ENCODE assay signal across 29 mouse cellular contexts in the genomic region with DNA sequence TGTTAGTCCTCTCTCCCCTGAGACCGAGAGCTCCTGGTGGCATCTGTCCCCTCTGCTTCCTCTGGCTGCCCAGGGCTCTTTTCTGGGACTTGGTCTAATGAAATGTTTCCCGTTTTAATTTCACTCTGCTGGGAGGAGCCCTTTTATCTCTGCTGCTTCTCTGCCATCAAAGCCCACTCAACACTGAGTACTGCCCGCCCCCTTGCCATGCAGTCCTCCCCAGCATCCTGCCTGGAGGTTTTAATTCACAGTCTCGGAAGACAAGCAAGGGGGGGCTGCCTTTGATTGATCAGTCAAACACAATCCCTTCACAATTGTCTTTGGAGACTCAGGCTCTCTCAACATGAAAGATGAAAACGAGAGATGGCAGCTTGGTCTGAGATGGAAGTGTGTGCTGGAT.
A peak's percentile ranks its signal among the peaks of the same experiment; 100 is the strongest.
DNase-seq lines count a peak whose midpoint lies in the region; ATAC-seq and TF ChIP-seq lines count a peak whose summit lies in the region.
"Had no signal": no experiment of that assay in that cellular context is flagged by ENCODE, and none has a peak within 500 bp of the region (broad histone marks: within the 10 kb centered on the region; RNA-seq: fewer than 3 reads in every experiment).

No protein-coding gene starts in this region.

- peak; percentile 11 for DNase-seq in hindbrain, embryonic 10.5 days (ENCODE audit: low spot score)
- DNase-seq in hindbrain, postnatal 0 days (ENCODE audit: low spot score) = no peak
- no peak for DNase-seq in midbrain, embryonic 10.5 days (ENCODE audit: low spot score)
- no peak for DNase-seq in midbrain, postnatal 0 days (ENCODE audit: low spot score)
- DNase-seq in retina, postnatal 1 day = no peak
- DNase-seq in left cerebral cortex, postnatal 14 days (ENCODE audit: low spot score in 2 of 2) = no peak
- DNase-seq: adrenal gland, adult 2 months; adrenal gland, postnatal 36 days; B cell, adult 2 months; cerebellum, adult 8-10 months; cerebellum, postnatal 36 days; heart, adult 2 months; heart, postnatal 10 days; kidney, adult 8-10 months; kidney, postnatal 25 days; left cerebral cortex, postnatal 4 days; liver; lung, embryonic 14.5 days; lung, postnatal 14 days; right cerebral cortex, postnatal 4 days; thymus, postnatal 4 days had no signal

- H3K27me3 ChIP-seq in hindbrain, embryonic 10.5 days (ENCODE audit: insufficient read depth, poor library complexity, severe bottlenecking) = no peaks in the 10 kb centered on the region
- no peaks in the 10 kb centered on the region for H3K27me3 ChIP-seq in hindbrain, postnatal 0 days (ENCODE audit: insufficient read depth, low read length)
- H3K27me3 ChIP-seq in midbrain, embryonic 10.5 days (ENCODE audit: low read depth, poor library complexity, severe bottlenecking) = no peaks in the 10 kb centered on the region
- H3K27me3 ChIP-seq in midbrain, postnatal 0 days (ENCODE audit: insufficient read depth, low read length) = no peaks in the 10 kb centered on the region
- no peaks in the 10 kb centered on the region for H3K27me3 ChIP-seq in midbrain, embryonic 12.5 days
- H3K27me3 ChIP-seq: heart, embryonic 13.5 days; neural tube, embryonic 12.5 days had no signal

- H3K4me2 ChIP-seq in hindbrain, postnatal 0 days (ENCODE audit: low read depth, low read length) = no peak overlapping the region
- no peak overlapping the region for H3K4me2 ChIP-seq in midbrain, postnatal 0 days (ENCODE audit: low read depth, low read length, poor library complexity, severe bottlenecking)
- no peak overlapping the region for H3K4me2 ChIP-seq in midbrain, embryonic 12.5 days (replicated peaks)
- H3K4me2 ChIP-seq: heart, embryonic 13.5 days; lung, embryonic 14.5 days; neural tube, embryonic 12.5 days had no signal

- H3K4me3 ChIP-seq in hindbrain, embryonic 10.5 days = no peak overlapping the region
- H3K4me3 ChIP-seq in hindbrain, postnatal 0 days (ENCODE audit: low read length) = no peak overlapping the region
- H3K4me3 ChIP-seq in midbrain, embryonic 10.5 days = no peak overlapping the region
- no peak overlapping the region for H3K4me3 ChIP-seq in midbrain, postnatal 0 days (ENCODE audit: low read depth, low read length)
- no peak overlapping the region for H3K4me3 ChIP-seq in midbrain, embryonic 12.5 days
- H3K4me3 ChIP-seq: erythroblast, embryonic 14.5 days; heart, adult 2 months; heart, embryonic 13.5 days; layer of hippocampus, adult 2 months; myocyte; neural tube, embryonic 12.5 days had no signal

- no peak for ATAC-seq in hindbrain, postnatal 0 days
- no peak for ATAC-seq in midbrain, postnatal 0 days (ENCODE audit: low FRiP score)
- peak; percentile 49; the same call in 1 of the 2 replicates for ATAC-seq in midbrain, embryonic 12.5 days (ENCODE audit: low FRiP score, low read depth)
- ATAC-seq: intestine, embryonic 16.5 days had no signal

- no peaks in the 10 kb centered on the region for H3K36me3 ChIP-seq in hindbrain, embryonic 10.5 days
- no peaks in the 10 kb centered on the region for H3K36me3 ChIP-seq in hindbrain, postnatal 0 days (ENCODE audit: insufficient read depth, low read length)
- no peaks in the 10 kb centered on the region for H3K36me3 ChIP-seq in midbrain, embryonic 10.5 days
- no peaks in the 10 kb centered on the region for H3K36me3 ChIP-seq in midbrain, postnatal 0 days (ENCODE audit: insufficient read depth, low read length)
- H3K36me3 ChIP-seq in midbrain, embryonic 12.5 days = no peaks in the 10 kb centered on the region
- H3K36me3 ChIP-seq: heart, embryonic 13.5 days; neural tube, embryonic 12.5 days had no signal

- peaks cover 27% of the 10 kb centered on the region for H3K4me1 ChIP-seq in hindbrain, embryonic 10.5 days (replicated peaks)
- H3K4me1 ChIP-seq in hindbrain, postnatal 0 days (ENCODE audit: insufficient read depth, low read length) = no peaks in the 10 kb centered on the region
- peaks cover 28% of the 10 kb centered on the region for H3K4me1 ChIP-seq in midbrain, embryonic 10.5 days
- no peaks in the 10 kb centered on the region for H3K4me1 ChIP-seq in midbrain, postnatal 0 days (ENCODE audit: insufficient read depth, low read length)
- peaks cover 21% of the 10 kb centered on the region for H3K4me1 ChIP-seq in midbrain, embryonic 12.5 days

- intact Hi-C loops in left cerebral cortex, postnatal 14 days (cut with DNase I) = no loop called here

- H3K9ac ChIP-seq in hindbrain, postnatal 0 days (replicated peaks; ENCODE audit: low read length) = no peak overlapping the region
- no peak overlapping the region for H3K9ac ChIP-seq in midbrain, postnatal 0 days (replicated peaks; ENCODE audit: low read length, poor library complexity, severe bottlenecking)
- H3K9ac ChIP-seq in midbrain, embryonic 12.5 days (replicated peaks) = no peak overlapping the region
- H3K9ac ChIP-seq: heart, embryonic 13.5 days; liver, embryonic 14.5 days; lung, embryonic 14.5 days; neural tube, embryonic 12.5 days had no signal

- 4% methylated on average over 5 of the region's 5 CpGs for WGBS in hindbrain, embryonic 10.5 days
- 13% methylated on average over 5 of the region's 5 CpGs for WGBS in hindbrain, postnatal 0 days
- 11% methylated on average over 5 of the region's 5 CpGs for WGBS in midbrain, embryonic 10.5 days
- 12% methylated on average over 5 of the region's 5 CpGs for WGBS in midbrain, postnatal 0 days
- whole genome bisulfite sequencing in midbrain, embryonic 12.5 days = 8% methylated on average over 5 of the region's 5 CpGs

- TF ChIP-seq CTCF in hindbrain, postnatal 0 days (IDR thresholded peaks at IDR 0.05; ENCODE audit: low read depth) = no peak
- no peak for TF ChIP-seq CTCF in midbrain, postnatal 0 days (IDR thresholded peaks at IDR 0.05)

- peak overlapping the region; percentile 75 for H3K27ac ChIP-seq in hindbrain, embryonic 10.5 days
- H3K27ac ChIP-seq in hindbrain, postnatal 0 days = no peak overlapping the region
- H3K27ac ChIP-seq in midbrain, embryonic 10.5 days (replicated peaks) = 0 out of 2 replicates have a peak overlapping the region, but pooled peaks have one; percentile 39
- no peak overlapping the region for H3K27ac ChIP-seq in midbrain, postnatal 0 days (ENCODE audit: low read depth, low read length)
- no peak overlapping the region for H3K27ac ChIP-seq in midbrain, embryonic 12.5 days (replicated peaks)
- H3K27ac ChIP-seq: heart, adult 2 months; heart, embryonic 13.5 days; layer of hippocampus, adult 2 months; liver, embryonic 14.5 days; neural tube, embryonic 12.5 days had no signal

- H3K9me3 ChIP-seq in hindbrain, embryonic 10.5 days = no peaks in the 10 kb centered on the region
- H3K9me3 ChIP-seq in hindbrain, postnatal 0 days (ENCODE audit: low read length) = no peaks in the 10 kb centered on the region
- no peaks in the 10 kb centered on the region for H3K9me3 ChIP-seq in midbrain, embryonic 10.5 days (replicated peaks)
- H3K9me3 ChIP-seq in midbrain, postnatal 0 days (ENCODE audit: low read length) = no peaks in the 10 kb centered on the region
- H3K9me3 ChIP-seq in midbrain, embryonic 12.5 days = no peaks in the 10 kb centered on the region
- H3K9me3 ChIP-seq: heart, embryonic 13.5 days; neural tube, embryonic 12.5 days had no signal

Comparison
In these comparisons a context has a peak if more than half of its experiments do, and no peak if none do; other contexts are left out.
1. H3K27ac ChIP-seq: peak in hindbrain, embryonic 10.5 days (single experiment) and midbrain, embryonic 10.5 days (single experiment); none in hindbrain, postnatal 0 days (single experiment), midbrain, postnatal 0 days (single experiment) and midbrain, embryonic 12.5 days (single experiment).